Mouse (Mus musculus) liver, embryonic 14.5 days (tissue): ENCODE measurements around the gene Usp50. TPM values are rescaled to one million over a fixed set of nuclear protein-coding genes. Genes with fewer than 3 reads are reported as not detected.

ENCODE experiments used
- ATAC-seq: fragments of 200-750 bp; cut with Nextera tagmentation; 2 replicates; pipeline ENCODE4 v1.8.0; 2017; ENCODE audit warnings: moderate number of reproducible peaks, mild to moderate bottlenecking, moderate library complexity; ENCODE audit not compliant: insufficient read depth
- DNase-seq, 3 experiments: peaks; one replicate each; pipeline ENCODE4 v3.0.0-alpha.2; 2012 to 2013; ENCODE audit warnings: low read depth in 3 of 3, low spot score in 3 of 3
- H3K27ac ChIP-seq: fragments of 300-500 bp; sonication (generic); 2 replicates; pipeline ENCODE4 v1.5.1; 2014; ENCODE audit warnings: moderate library complexity, mild to moderate bottlenecking, control low read depth, inconsistent platforms
- H3K27me3 ChIP-seq: fragments of 300-500 bp; sonication (generic); 2 replicates; pipeline ENCODE4 v1.6.1; 2014; ENCODE audit warnings: mild to moderate bottlenecking, low read length, moderate library complexity; ENCODE audit not compliant: control insufficient read depth, insufficient read depth
- H3K36me3 ChIP-seq: fragments of 300-500 bp; sonication (generic); replicated peaks from 2 replicates; pipeline ENCODE4 v1.6.1; 2014; ENCODE audit warnings: low read depth; ENCODE audit not compliant: control insufficient read depth, insufficient read depth
- H3K4me1 ChIP-seq, 2 experiments: fragments of 200-500 bp in 1 of 2; fragments of 300-500 bp in 1 of 2; sonication (generic) in 1 of 2; replicated peaks; 2 replicates each; pipeline ENCODE4 v1.6.1; 2012 to 2014; ENCODE audit warnings: antibody characterized with exemption in 1 of 2, inconsistent platforms in 1 of 2, low read length in 1 of 2; ENCODE audit not compliant: control insufficient read depth in 2 of 2, insufficient read depth in 2 of 2
- H3K4me2 ChIP-seq: fragments of 300-500 bp; sonication (generic); 2 replicates; pipeline ENCODE4 v1.6.1; 2014; ENCODE audit warnings: low read depth, mild to moderate bottlenecking, control low read depth, moderate library complexity
- H3K4me3 ChIP-seq, 2 experiments: fragments of 200-500 bp in 1 of 2; fragments of 300-500 bp in 1 of 2; sonication (generic) in 1 of 2; 2 replicates each; pipeline ENCODE4 v1.5.1; 2012 to 2014; ENCODE audit warnings: low read depth in 2 of 2, low read length in 2 of 2, mild to moderate bottlenecking in 2 of 2, control low read depth in 1 of 2, inconsistent platforms in 1 of 2, moderate library complexity in 1 of 2; ENCODE audit not compliant: insufficient read depth in 1 of 2
- H3K9ac ChIP-seq: fragments of 300-500 bp; sonication (generic); replicated peaks from 2 replicates; pipeline ENCODE4 v1.6.1; 2014; ENCODE audit warnings: mild to moderate bottlenecking, control low read depth, moderate library complexity
- H3K9me3 ChIP-seq: fragments of 300-500 bp; sonication (generic); 2 replicates; pipeline ENCODE4 v1.6.1; 2016; ENCODE audit warnings: low read length, mixed read lengths; ENCODE audit not compliant: control insufficient read depth
- CTCF ChIP-seq: IDR thresholded peaks from 2 replicates; pipeline ENCODE4 v1.5.1; 2016; ENCODE audit warnings: antibody characterized with exemption, low read depth, control low read depth
- EP300 ChIP-seq: IDR thresholded peaks from 2 replicates; pipeline ENCODE4 v1.6.1; 2016; ENCODE audit warnings: antibody characterized with exemption, low read depth
- WGBS: fragments of 180-500 bp; shearing (Covaris S2); extraction: QIAGEN DNeasy Blood & Tissue Kit; methylation state at CpG from one replicate; pipeline ENCODE4 v1.1.7; 2014; ENCODE audit not compliant: insufficient replicate concordance; 5-methylcytosine and 5-hydroxymethylcytosine counted together
- polyA plus RNA-seq, 2 experiments: library from polyadenylated mRNA; depleted of rRNA in 1 of 2; stranded (reverse) in 1 of 2; unstranded in 1 of 2; fragments of >200 nt; fragmentation: Nextera tagmentation in 1 of 2; extraction: Ambion mirVana in 1 of 2; gene quantifications; 2 replicates each; pipeline versions ENCODE4 v1.2.1 to v1.2.3; 2012 to 2014

Usp50 gene
- polyA plus RNA-seq, 2 experiments: 0.93 to 1.8 TPM

- TF ChIP-seq CTCF (no peak), EP300 (no peak)
- DNase-seq: peak in 2 of 3 experiments; percentile 18 to 35
- Histone ChIP-seq H3K36me3 (no peaks in the 10 kb centered on the region), H3K4me1 (peaks cover 15 to 18% of the 10 kb centered on the region in 2 experiments), H3K9me3 (no peaks in the 10 kb centered on the region), H3K4me2 (peak overlapping the region; percentile 86), H3K27me3 (no peaks in the 10 kb centered on the region), H3K27ac (peak overlapping the region; percentile 77), H3K9ac (peak overlapping the region; percentile 91), H3K4me3 (peak overlapping the region; percentile 85 to 88)
- ATAC-seq: peak; percentile 62
- WGBS: under 1% methylated on average over 77 of the region's 77 CpGs
Measured at GRCm38 (mm10) chr2:126674441-126675168, 108.7 kb downstream of the Usp50 start.

GRCm38 (mm10) chr2:126673317-126674242 lies 109.7 kb downstream of the Usp50 start:
- 13% methylated on average over 13 of the region's 13 CpGs for WGBS
- Histone ChIP-seq H3K27me3 (no peaks in the 10 kb centered on the region), H3K36me3 (no peaks in the 10 kb centered on the region), H3K4me2 (peak overlapping the region; percentile 86), H3K9ac (peak overlapping the region; percentile 91), H3K27ac (peak overlapping the region; percentile 77), H3K4me3 (peak overlapping the region; percentile 85 to 88), H3K9me3 (no peaks in the 10 kb centered on the region), H3K4me1 (peaks cover 16 to 20% of the 10 kb centered on the region in 2 experiments)
- no peak for ATAC-seq
- no peak for DNase-seq
- TF ChIP-seq EP300 (no peak), CTCF (no peak)

- H3K9ac ChIP-seq: no peak overlapping the region
- no peak overlapping the region for H3K4me3 ChIP-seq
- no peak for TF ChIP-seq CTCF
- no peak for TF ChIP-seq EP300
- peaks cover 10 to 16% of the 10 kb centered on the region in 2 experiments for H3K4me1 ChIP-seq
- H3K27ac ChIP-seq: no peak overlapping the region
- no peaks in the 10 kb centered on the region for H3K36me3 ChIP-seq
- DNase-seq (no peak), ATAC-seq (no peak)
- no peak overlapping the region for H3K4me2 ChIP-seq
- H3K9me3 ChIP-seq: no peaks in the 10 kb centered on the region
- WGBS: 67% methylated on average over 5 of the region's 5 CpGs
- H3K27me3 ChIP-seq: no peaks in the 10 kb centered on the region
Measured at GRCm38 (mm10) chr2:126668621-126669252, 114.5 kb downstream of the Usp50 start.

GRCm38 (mm10) chr2:126665984-126666383 lies 117.3 kb downstream of the Usp50 start:
- H3K4me1 ChIP-seq: peaks cover 2 to 3% of the 10 kb centered on the region in 2 experiments; a peak in 3 of 4 replicates
- WGBS: 53% methylated on average over 3 of the region's 3 CpGs
- H3K27ac ChIP-seq: no peak overlapping the region
- H3K9me3 ChIP-seq: no peaks in the 10 kb centered on the region
- no peak overlapping the region for H3K9ac ChIP-seq
- H3K36me3 ChIP-seq: no peaks in the 10 kb centered on the region
- no peaks in the 10 kb centered on the region for H3K27me3 ChIP-seq
- ATAC-seq (no peak), DNase-seq (no peak)
- no peak overlapping the region for H3K4me2 ChIP-seq
- no peak for TF ChIP-seq EP300
- TF ChIP-seq CTCF: no peak
- no peak overlapping the region for H3K4me3 ChIP-seq
